Comparison of ENCODE assay signal across 16 mouse cellular contexts in the genomic region with DNA sequence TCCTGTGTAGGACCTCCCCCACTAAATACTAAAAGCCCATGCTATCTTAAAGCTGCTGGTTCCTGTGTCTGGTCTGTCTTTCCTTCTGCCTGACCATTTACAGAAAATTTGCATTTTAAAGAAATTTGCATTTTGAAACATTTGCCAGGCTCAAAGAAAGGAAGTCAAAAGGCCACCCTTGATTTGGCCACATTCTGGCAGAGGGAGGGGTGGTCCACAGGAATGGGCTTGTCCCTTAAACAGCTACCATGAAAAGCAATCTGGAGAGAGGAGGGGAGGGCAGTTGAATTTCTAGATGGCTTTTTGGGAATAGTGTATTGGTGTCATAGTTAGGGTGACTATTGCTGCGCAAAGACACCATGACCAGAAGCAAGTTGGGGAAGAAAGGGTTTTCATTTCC.
"Had no signal": no experiment of that assay in that cellular context is flagged by ENCODE, and none has a peak within 500 bp of the region (broad histone marks: within the 10 kb centered on the region; RNA-seq: fewer than 3 reads in every experiment).

No protein-coding gene starts in this region.

- H3K9me3 ChIP-seq: limb, embryonic 12.5 days; limb, embryonic 15.5 days; liver, embryonic 13.5 days; stomach, embryonic 15.5 days had no signal

- H3K9ac ChIP-seq: limb, embryonic 12.5 days; limb, embryonic 15.5 days; liver, embryonic 13.5 days; stomach, embryonic 15.5 days had no signal

- DNase-seq: kidney, postnatal 25 days; layer of hippocampus, adult 9-11 months; liver, embryonic 13.5 days; lung, adult 2 months; lung, postnatal 14 days; lung, postnatal 4 days; midbrain, embryonic 14.5 days; right cerebral cortex, postnatal 25 days; spleen, adult 18-20 months; thymus, postnatal 25 days had no signal

- H3K27ac ChIP-seq: kidney, postnatal 0 days; layer of hippocampus, adult 2 months; limb, embryonic 12.5 days; limb, embryonic 15.5 days; liver, embryonic 13.5 days; stomach, embryonic 15.5 days had no signal

- H3K27me3 ChIP-seq: limb, embryonic 12.5 days; limb, embryonic 15.5 days; liver, embryonic 13.5 days; stomach, embryonic 15.5 days had no signal

- H3K4me1 ChIP-seq: limb, embryonic 12.5 days; stomach, embryonic 15.5 days had no signal

- H3K36me3 ChIP-seq: liver, embryonic 13.5 days; stomach, embryonic 15.5 days had no signal

- H3K4me3 ChIP-seq: layer of hippocampus, adult 2 months; limb, embryonic 12.5 days; limb, embryonic 15.5 days; liver, embryonic 13.5 days; stomach, embryonic 15.5 days had no signal

- H3K4me2 ChIP-seq: limb, embryonic 12.5 days; limb, embryonic 15.5 days; liver, embryonic 13.5 days; midbrain, embryonic 11.5 days; stomach, embryonic 15.5 days had no signal
